Mouse (Mus musculus) neural tube, embryonic 13.5 days (tissue): Measurements from ENCODE around the gene Minpp1. TPM values are rescaled to one million over a fixed set of nuclear protein-coding genes. Genes with fewer than 3 reads are reported as not detected.
A peak's percentile ranks its signal among the peaks of the same experiment; 100 is the strongest.
"Not testable (repeated sequence)": the region's sequence is repeated elsewhere in the genome, so short reads cannot be mapped to it uniquely, and the experiment has no call there.

Source experiments
- ATAC-seq: fragments of 200-750 bp; cut with Nextera tagmentation; 2 replicates; pipeline ENCODE4 v1.8.0; 2017; ENCODE audit warnings: low read depth, mild to moderate bottlenecking, moderate TSS enrichment, moderate library complexity
- H3K27ac ChIP-seq: fragments of 300-500 bp; sonication (generic); replicated peaks from 2 replicates; pipeline ENCODE4 v1.5.1; 2015; ENCODE audit warnings: moderate library complexity, mild to moderate bottlenecking, inconsistent platforms
- H3K27me3 ChIP-seq: fragments of 300-500 bp; sonication (generic); 2 replicates; pipeline ENCODE4 v1.6.1; 2015; ENCODE audit warnings: mild to moderate bottlenecking, inconsistent platforms
- H3K36me3 ChIP-seq: fragments of 300-500 bp; sonication (generic); 2 replicates; pipeline ENCODE4 v1.6.1; 2015; ENCODE audit warnings: mild to moderate bottlenecking, inconsistent platforms
- H3K4me1 ChIP-seq: fragments of 300-500 bp; sonication (generic); replicated peaks from 2 replicates; pipeline ENCODE4 v1.6.1; 2015; ENCODE audit warnings: inconsistent platforms
- H3K4me2 ChIP-seq: fragments of 300-500 bp; sonication (generic); 2 replicates; pipeline ENCODE4 v1.6.1; 2015; ENCODE audit warnings: inconsistent platforms, mild to moderate bottlenecking, moderate library complexity
- H3K4me3 ChIP-seq: fragments of 300-500 bp; sonication (generic); 2 replicates; pipeline ENCODE4 v1.5.1; 2015; ENCODE audit warnings: mild to moderate bottlenecking, inconsistent platforms
- H3K9ac ChIP-seq: fragments of 300-500 bp; sonication (generic); 2 replicates; pipeline ENCODE4 v1.6.1; 2015; ENCODE audit warnings: moderate library complexity, mild to moderate bottlenecking, inconsistent platforms
- H3K9me3 ChIP-seq: fragments of 300-500 bp; sonication (generic); 2 replicates; pipeline ENCODE4 v1.6.1; 2016; ENCODE audit warnings: inconsistent platforms
- WGBS: fragments of 180-500 bp; shearing (Covaris S2); methylation state at CpG from one replicate; pipeline ENCODE4 v1.1.7; 2015; 5-methylcytosine and 5-hydroxymethylcytosine counted together
- polyA plus RNA-seq: library from polyadenylated mRNA; unstranded; fragments of >200 nt; fragmentation: Nextera tagmentation; extraction: Ambion mirVana; gene quantifications from 2 replicates; pipeline ENCODE4 v1.2.1, GENCODE M21; 2015

Minpp1 gene
- polyA plus RNA-seq, result 54.7 and 56.7 TPM in 2 replicates

DNA sequence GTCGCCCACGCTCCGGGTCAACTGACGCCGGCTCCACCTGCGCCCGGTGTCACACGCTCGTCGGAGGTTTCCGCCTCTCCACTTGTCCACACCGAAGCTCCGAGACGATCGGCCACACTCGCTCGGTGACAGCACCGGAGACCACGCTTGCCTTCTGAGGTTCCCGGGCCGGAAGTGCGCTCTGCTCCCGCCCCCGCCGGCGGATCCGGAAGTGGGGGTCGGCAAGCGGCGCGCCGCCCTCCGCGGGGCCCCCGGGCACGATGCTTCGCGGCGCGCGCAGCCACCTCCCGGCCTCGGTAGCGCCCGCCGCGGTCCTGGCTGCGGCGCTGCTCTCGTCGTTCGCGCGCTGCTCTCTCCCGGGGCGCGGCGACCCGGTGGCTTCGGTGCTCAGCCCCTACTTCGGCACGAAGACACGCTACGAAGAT, at the start of gene Minpp1:
Minpp1 (plus strand) TSS at position 89 of the 425 bp plus-strand sequence.
- peaks cover 30% of the 10 kb centered on the region for H3K4me1 ChIP-seq
- H3K27ac ChIP-seq, result peak within 1 kb of the TSS; percentile 91
- no peaks in the 10 kb centered on the region for H3K27me3 ChIP-seq
- no peaks in the 10 kb centered on the region for H3K36me3 ChIP-seq
- WGBS, result under 1% methylated on average over 64 of the region's 64 CpGs
- H3K9me3 ChIP-seq, result no peaks in the 10 kb centered on the region
- H3K4me2 ChIP-seq, result peak within 1 kb of the TSS; percentile 81
- ATAC-seq, result peak; percentile 97
- H3K4me3 ChIP-seq, result peak within 1 kb of the TSS; percentile 82
- peak within 1 kb of the TSS; percentile 87 for H3K9ac ChIP-seq

DNA sequence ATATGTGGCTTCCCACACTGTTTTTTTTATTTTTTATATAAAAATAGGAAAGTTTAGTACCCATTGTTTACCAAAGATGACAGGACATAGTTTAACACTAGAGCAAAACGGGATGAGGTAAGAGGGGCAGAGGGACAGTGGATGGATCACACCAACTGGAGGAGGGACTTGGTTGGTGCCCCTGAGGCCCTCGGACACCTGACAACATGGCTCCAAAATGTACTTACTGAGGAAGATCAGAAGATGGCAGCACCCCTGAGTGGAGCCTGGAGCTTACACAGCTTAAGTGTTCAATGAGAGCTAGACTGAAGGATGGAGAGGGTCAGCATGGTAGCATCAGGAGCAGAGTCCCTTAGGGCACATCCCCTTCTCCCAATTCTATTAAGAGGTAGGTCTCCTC, 46.2 kb upstream of the Minpp1 start:
- H3K27ac ChIP-seq, result no peak overlapping the region
- H3K4me3 ChIP-seq, result no peak overlapping the region
- no peak overlapping the region for H3K4me2 ChIP-seq
- ATAC-seq, result no peak
- H3K9ac ChIP-seq, result no peak overlapping the region
- H3K9me3 ChIP-seq, result peaks cover 12% of the 10 kb centered on the region; the same call in 1 of the 2 replicates
- WGBS, result 95% methylated on average over 2 of the region's 2 CpGs
- no peaks in the 10 kb centered on the region for H3K36me3 ChIP-seq
- H3K4me1 ChIP-seq, result no peaks in the 10 kb centered on the region
- no peaks in the 10 kb centered on the region for H3K27me3 ChIP-seq

DNA sequence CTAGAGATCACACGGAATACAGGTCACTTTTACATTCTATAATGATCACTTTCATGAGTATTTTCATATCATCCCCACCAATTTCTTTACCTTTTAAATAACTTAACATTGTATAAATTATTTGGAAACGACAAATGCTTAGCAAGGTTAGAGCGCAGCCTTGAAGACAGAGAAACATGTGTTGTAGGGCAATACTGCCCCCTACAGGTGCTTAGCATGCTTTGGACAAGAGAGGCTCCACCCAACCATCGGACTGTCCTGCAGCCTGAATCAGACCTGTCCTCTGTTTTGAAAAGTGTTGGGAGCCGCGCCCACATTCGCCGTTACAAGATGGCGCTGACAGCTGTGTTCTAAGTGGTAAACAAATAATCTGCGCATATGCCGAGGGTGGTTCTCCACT, 44.0 kb upstream of the Minpp1 start:
- 96% methylated on average over 11 of the region's 11 CpGs for WGBS

DNA sequence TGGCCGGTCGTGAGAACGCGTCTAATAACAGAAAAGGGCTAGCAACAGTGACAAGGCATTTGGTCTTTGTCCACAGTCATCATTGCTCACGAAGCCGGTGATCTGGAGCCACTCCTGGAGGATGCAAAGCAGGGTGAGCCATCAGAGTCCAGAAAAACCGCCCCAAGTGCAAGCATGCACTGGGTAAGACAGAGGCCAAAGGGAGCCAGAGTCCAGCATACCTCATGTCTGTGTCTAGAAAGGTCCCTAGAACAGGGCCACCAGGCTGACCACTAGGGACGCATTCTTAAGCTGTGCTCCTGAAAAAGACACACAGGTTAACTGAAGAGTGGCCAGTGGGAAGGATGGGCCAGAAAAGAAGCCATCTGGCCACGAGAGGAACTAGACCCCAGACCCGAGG, 36.6 kb upstream of the Minpp1 start:
- Histone ChIP-seq H3K4me3 (no peak overlapping the region), H3K27ac (no peak overlapping the region), H3K27me3 (no peaks in the 10 kb centered on the region), H3K36me3 (no peaks in the 10 kb centered on the region), H3K4me2 (no peak overlapping the region), H3K9ac (no peak overlapping the region), H3K9me3 (no peaks in the 10 kb centered on the region), H3K4me1 (no peaks in the 10 kb centered on the region)
- 96% methylated on average over 10 of the region's 10 CpGs for WGBS
- no peak for ATAC-seq

More for the DNA sequence above, 44.0 kb upstream of the Minpp1 start:
- Histone ChIP-seq H3K9me3 (peaks cover 12% of the 10 kb centered on the region; the same call in 1 of the 2 replicates), H3K4me3 (no peak overlapping the region), H3K36me3 (no peaks in the 10 kb centered on the region), H3K27me3 (no peaks in the 10 kb centered on the region), H3K4me2 (no peak overlapping the region), H3K9ac (no peak overlapping the region), H3K4me1 (no peaks in the 10 kb centered on the region), H3K27ac (no peak overlapping the region)
- no peak for ATAC-seq

DNA sequence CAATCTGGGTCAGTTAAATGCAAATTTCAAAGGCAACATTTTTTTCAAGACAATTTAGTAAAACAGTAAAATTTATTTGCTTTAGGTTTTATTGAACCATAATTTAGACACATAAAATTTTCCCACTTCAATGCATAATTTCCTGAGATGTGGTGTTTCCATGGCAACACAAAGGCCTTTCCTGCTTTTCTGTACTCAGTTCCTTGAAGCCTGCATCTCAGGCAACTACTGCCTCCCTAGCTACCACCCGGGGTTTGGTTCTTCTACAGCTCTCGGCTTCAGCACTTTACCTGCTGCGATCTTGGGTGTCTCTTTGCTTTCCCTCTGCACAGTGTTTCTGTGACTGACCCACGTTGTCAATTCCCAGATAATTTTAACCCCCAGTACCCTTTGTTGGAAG, 33.3 kb upstream of the Minpp1 start:
- no peak for ATAC-seq

DNA sequence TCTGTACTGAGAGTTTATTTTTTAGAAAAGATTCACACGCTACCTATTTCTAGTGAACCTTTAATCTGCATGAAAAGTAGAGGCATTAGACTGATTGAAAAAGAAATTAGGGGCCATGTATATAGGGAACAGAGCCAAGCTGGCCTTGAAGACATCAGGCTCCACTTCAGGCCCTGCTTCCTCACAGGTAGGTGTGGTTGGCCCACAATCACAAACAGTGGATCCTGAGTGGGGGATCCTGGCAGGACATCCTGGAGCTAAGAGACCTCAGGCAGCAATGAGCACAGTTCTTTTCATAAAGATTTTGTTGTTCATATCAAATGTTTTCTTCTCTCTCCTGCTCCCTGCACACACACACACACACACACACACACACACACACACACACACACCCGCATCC, 28.8 kb upstream of the Minpp1 start:
- no peaks in the 10 kb centered on the region for H3K36me3 ChIP-seq
- no peak overlapping the region for H3K4me2 ChIP-seq
- 97% methylated on average over 2 of the region's 2 CpGs for WGBS
- no peak overlapping the region for H3K9ac ChIP-seq
- no peaks in the 10 kb centered on the region for H3K4me1 ChIP-seq
- H3K4me3 ChIP-seq, result no peak overlapping the region
- no peak for ATAC-seq
- no peak overlapping the region for H3K27ac ChIP-seq
- 0 out of 2 replicates have a peak, but pooled peaks cover 6% of the 10 kb centered on the region for H3K9me3 ChIP-seq
- no peaks in the 10 kb centered on the region for H3K27me3 ChIP-seq

More for the DNA sequence above, 33.3 kb upstream of the Minpp1 start:
- H3K9ac ChIP-seq, result no peak overlapping the region
- no peaks in the 10 kb centered on the region for H3K9me3 ChIP-seq
- no peak overlapping the region for H3K4me3 ChIP-seq
- H3K36me3 ChIP-seq, result no peaks in the 10 kb centered on the region
- H3K4me2 ChIP-seq, result no peak overlapping the region
- H3K27ac ChIP-seq, result no peak overlapping the region
- H3K27me3 ChIP-seq, result no peaks in the 10 kb centered on the region
- 63% methylated on average over 4 of the region's 4 CpGs for WGBS
- no peaks in the 10 kb centered on the region for H3K4me1 ChIP-seq

DNA sequence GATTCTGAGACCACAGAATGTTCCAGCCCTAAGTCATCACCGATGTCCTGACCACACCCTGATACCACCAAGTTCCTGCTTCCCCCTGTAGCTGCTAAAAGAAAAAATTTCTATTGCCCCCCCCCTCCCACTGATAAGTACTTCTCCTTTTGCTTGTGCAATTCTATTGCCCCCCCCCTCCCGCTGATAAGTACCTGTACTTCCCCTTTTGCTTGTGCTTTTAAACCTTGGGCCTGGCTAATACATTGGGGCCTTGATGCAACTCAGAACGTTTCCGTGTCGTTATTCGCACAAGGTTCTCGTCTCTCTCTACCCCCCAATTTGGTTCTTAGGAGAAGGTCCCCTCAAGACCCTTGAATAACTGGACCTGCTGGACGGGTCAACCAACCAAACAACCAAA, 27.9 kb upstream of the Minpp1 start:
- not testable (repeated sequence) for H3K36me3 ChIP-seq, H3K27ac ChIP-seq, ATAC-seq, H3K4me3 ChIP-seq, H3K27me3 ChIP-seq, H3K9ac ChIP-seq, H3K4me2 ChIP-seq, H3K4me1 ChIP-seq, H3K9me3 ChIP-seq
- 93% methylated on average over 8 of the region's 8 CpGs for WGBS

DNA sequence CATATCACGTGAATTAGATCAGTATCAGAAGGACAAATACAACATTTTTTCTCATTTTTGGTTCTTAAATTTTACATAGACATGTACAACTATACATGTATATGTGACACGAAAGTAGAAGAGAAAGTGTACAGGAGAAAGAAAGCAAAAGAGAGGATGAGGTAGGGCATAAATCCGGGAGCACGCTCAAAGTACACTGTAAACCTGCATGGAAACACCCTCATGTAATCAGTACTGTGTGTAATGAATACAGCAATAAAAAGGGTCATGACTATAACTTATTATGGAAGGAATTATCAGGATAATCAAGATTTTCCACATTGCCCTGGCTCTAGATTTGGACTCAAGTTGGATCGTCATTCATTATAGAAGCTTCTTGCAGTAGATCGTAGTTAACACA, 22.5 kb upstream of the Minpp1 start:
- Histone ChIP-seq H3K27ac (no peak overlapping the region), H3K9ac (no peak overlapping the region), H3K4me2 (no peak overlapping the region), H3K36me3 (no peaks in the 10 kb centered on the region), H3K27me3 (no peaks in the 10 kb centered on the region), H3K4me1 (no peaks in the 10 kb centered on the region), H3K4me3 (no peak overlapping the region), H3K9me3 (0 out of 2 replicates have a peak, but pooled peaks cover 6% of the 10 kb centered on the region)
- no peak for ATAC-seq
- 86% methylated on average over 6 of the region's 6 CpGs for WGBS

DNA sequence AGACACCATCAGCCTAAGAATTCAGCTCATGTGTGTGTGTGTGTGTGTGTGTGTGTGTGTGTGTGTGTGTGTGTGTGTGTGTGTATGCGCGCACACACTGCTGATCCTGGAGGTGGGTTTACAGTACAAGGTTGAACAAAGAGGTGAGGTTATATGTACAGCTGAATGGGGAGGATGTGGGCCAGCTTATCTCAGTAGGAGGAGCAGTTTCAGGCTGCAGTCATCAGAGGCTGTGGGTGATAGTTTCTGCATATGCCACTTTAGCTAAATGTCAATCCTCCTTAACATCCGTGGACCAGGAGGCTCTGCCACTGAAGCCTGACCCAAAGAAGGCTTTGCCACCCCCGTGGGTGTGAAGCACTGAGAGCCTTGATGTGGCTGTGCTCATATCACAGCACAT, 20.3 kb upstream of the Minpp1 start:
- WGBS, result 79% methylated on average over 4 of the region's 4 CpGs
- Histone ChIP-seq H3K9ac (no peak overlapping the region), H3K4me2 (no peak overlapping the region), H3K36me3 (no peaks in the 10 kb centered on the region), H3K4me1 (no peaks in the 10 kb centered on the region), H3K27ac (no peak overlapping the region), H3K4me3 (no peak overlapping the region), H3K9me3 (no peaks in the 10 kb centered on the region), H3K27me3 (no peaks in the 10 kb centered on the region)
- ATAC-seq, result no peak

DNA sequence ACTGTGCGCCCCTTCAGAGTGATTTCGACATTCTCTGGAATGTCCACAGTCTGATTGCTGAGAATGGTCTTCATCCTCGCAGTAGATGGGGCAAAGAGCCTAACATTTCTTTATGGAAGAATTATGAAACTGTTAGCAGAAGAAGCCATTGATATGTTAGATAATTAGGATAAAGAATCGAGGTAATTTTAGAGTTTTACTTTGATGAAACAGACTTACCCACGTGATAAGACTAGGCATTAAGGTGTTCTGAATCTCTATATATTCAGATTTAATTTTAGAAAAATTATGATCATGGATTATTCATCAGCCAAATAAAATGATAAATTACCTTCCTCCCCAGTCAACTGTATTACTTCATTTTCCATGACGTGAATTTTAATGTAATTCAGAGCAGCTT, 19.1 kb upstream of the Minpp1 start, which contains the start of gene Rpl9-ps6:
Rpl9-ps6 (minus strand) TSS at position 101 of the 400 bp plus-strand sequence.
- ATAC-seq, result no peak
- whole genome bisulfite sequencing, result 87% methylated on average over 6 of the region's 6 CpGs

DNA sequence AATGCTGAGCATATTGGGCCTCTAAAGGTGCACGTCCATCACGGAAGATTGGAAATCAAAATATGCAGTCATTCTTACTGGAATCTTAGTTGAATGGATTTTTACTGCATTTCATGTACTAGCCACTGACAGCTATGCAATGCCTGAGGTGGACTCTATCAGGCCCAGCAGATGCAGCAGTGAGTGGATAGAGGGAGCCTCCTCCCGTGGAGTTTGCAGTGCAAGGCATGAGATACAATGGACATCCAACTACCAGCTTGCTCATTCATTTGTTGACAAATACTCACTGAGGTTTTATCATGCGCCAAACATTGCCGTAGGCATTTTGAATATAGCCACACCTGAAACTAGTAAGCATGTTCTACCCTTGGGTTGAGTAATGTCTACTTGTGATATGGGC, 18.2 kb upstream of the Minpp1 start:
- H3K9ac ChIP-seq, result no peak overlapping the region
- no peak overlapping the region for H3K27ac ChIP-seq
- no peak overlapping the region for H3K4me2 ChIP-seq
- no peaks in the 10 kb centered on the region for H3K27me3 ChIP-seq
- no peak for ATAC-seq
- no peaks in the 10 kb centered on the region for H3K9me3 ChIP-seq
- H3K4me1 ChIP-seq, result no peaks in the 10 kb centered on the region
- H3K4me3 ChIP-seq, result no peak overlapping the region
- no peaks in the 10 kb centered on the region for H3K36me3 ChIP-seq
- WGBS, result 91% methylated on average over 5 of the region's 5 CpGs

More for the DNA sequence above, 19.1 kb upstream of the Minpp1 start, which contains the start of gene Rpl9-ps6:
- Histone ChIP-seq H3K36me3 (no peaks in the 10 kb centered on the region), H3K27me3 (no peaks in the 10 kb centered on the region), H3K9me3 (no peaks in the 10 kb centered on the region), H3K27ac (no peak within 1 kb of the TSS), H3K4me1 (no peaks in the 10 kb centered on the region), H3K4me2 (no peak within 1 kb of the TSS), H3K4me3 (no peak within 1 kb of the TSS), H3K9ac (no peak within 1 kb of the TSS)

DNA sequence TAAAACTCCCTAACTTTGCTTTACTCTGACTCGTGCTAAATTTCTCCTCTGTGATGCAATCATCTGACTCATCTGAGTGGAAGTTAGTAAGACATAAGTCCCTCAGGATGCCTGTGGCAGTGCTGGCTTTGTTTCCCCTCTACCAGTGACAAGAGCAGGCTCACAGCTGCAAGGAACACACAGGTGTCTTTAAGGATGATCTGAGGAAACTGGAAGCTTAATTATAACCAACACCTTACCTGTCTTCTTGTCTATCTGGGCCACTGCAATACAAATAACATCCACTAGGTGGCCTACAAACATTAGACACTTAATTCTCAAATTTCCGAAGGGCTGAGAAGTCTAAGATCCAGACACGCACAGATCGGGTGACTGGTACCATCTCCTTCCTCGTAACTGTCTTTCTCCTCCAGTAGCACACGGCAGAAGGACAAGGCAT, 15.5 kb upstream of the Minpp1 start:
- Histone ChIP-seq H3K27ac (no peak overlapping the region), H3K4me1 (no peaks in the 10 kb centered on the region), H3K9me3 (no peaks in the 10 kb centered on the region), H3K27me3 (no peaks in the 10 kb centered on the region), H3K4me2 (no peak overlapping the region), H3K4me3 (no peak overlapping the region), H3K9ac (no peak overlapping the region), H3K36me3 (no peaks in the 10 kb centered on the region)
- peak; percentile 32; the same call in 1 of the 2 replicates for ATAC-seq
- 48% methylated on average over 6 of the region's 6 CpGs for WGBS

DNA sequence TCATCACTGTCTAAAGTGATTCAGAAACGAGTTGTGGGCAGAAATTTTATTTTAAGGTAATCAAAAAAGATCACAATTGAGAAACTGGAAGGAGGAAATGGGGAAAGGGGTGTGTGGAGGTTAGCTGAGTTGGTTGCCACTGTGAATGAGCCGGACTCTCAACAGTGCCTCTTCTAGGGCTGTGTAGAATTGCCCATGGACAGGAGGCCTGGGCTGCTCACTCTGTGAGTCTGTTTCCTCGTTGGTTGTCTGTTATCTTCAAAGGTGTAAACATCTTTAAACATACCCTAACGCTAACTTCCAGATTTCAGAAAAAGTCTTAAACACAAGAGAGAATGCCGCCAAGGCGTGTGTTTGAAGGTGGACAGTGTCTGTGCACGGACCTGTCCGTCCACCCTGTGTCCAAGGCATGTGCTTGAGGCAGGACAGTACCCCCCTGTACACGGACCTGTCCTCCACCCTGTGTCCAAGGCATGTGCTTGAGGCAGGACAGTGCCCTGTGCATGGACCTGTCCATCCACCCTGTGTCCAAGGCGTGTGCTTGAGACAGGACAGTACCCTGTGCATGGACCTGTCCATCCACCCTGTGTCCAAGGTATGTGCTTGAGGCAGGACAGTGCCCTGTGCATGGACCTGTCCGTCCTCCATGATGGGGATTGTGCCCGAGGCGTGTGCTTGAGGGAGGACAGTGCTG, 14.9 kb upstream of the Minpp1 start:
- no peaks in the 10 kb centered on the region for H3K9me3 ChIP-seq
- H3K36me3 ChIP-seq, result no peaks in the 10 kb centered on the region
- no peak overlapping the region for H3K4me2 ChIP-seq
- H3K9ac ChIP-seq, result no peak overlapping the region
- WGBS, result 88% methylated on average over 13 of the region's 13 CpGs
- no peaks in the 10 kb centered on the region for H3K4me1 ChIP-seq
- H3K27ac ChIP-seq, result no peak overlapping the region
- H3K4me3 ChIP-seq, result no peak overlapping the region
- H3K27me3 ChIP-seq, result no peaks in the 10 kb centered on the region
- ATAC-seq, result no peak
